Comparison of ENCODE assay signal across 8 mouse cellular contexts in the genomic region with DNA sequence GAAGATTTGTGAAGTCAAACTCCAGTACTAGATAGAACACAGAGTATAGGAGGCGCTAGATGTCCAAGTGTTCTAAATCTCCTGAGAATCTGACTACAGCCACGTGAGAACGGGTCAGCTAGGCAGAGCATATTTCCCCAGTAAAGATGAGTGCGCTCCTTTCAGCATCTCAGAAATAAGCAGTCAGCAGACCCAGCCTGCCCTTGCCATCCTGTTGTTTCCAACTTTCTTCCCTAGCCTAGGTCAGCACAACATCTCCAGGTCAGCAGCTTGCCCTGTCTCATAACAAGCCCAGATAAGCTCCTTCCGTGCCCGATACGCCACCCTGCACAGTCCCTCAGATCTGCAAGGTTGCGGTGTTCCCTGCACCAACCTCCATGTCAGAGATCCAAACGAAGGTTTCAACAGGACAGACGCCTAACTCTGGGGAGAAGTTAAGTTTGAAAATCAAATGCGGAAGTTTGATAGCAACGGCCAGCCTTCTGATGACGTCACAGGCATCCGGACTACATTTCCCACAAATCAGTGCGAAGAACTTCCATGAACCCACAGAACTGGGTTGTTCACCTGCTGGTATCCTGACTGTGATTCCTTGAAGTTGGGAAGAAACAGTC. TPM values are rescaled to one million over a fixed set of nuclear protein-coding genes. Genes with fewer than 3 reads are reported as not detected.
A peak's percentile ranks its signal among the peaks of the same experiment; 100 is the strongest.
DNase-seq lines count a peak whose midpoint lies in the region; ATAC-seq lines count a peak whose summit lies in the region.

Gm28044 (minus strand) TSS at position 406 of the 614 bp plus-strand sequence.
Zfp953 (minus strand) TSS at position 475 of the 614 bp plus-strand sequence.

- no peaks in the 10 kb centered on the region for H3K27me3 ChIP-seq in hindbrain, embryonic 12.5 days

- H3K27ac ChIP-seq in hindbrain, embryonic 12.5 days = peak within 1 kb of the TSS; percentile 44; the same call in 1 of the 2 replicates

- WGBS in hindbrain, embryonic 12.5 days = under 1% methylated on average over 15 of the region's 15 CpGs

- ATAC-seq in hindbrain, embryonic 12.5 days (ENCODE audit: low FRiP score) = peak; percentile 92

- DNase-seq in NIH3T3 (ENCODE audit: low read depth) = peak; percentile 90
- DNase-seq in cerebellum, postnatal 10 days = peak; percentile 91 to 92
- peak; percentile 64 to 86 for DNase-seq in frontal cortex, postnatal 10 days (ENCODE audit: low spot score in 2 of 2)
- peak; percentile 82 to 94 for DNase-seq in layer of hippocampus, postnatal 14 days (ENCODE audit: low spot score in 2 of 2)
- DNase-seq in lung, postnatal 14 days = peak; percentile 91
- DNase-seq in retina, adult 2 months (ENCODE audit: low read depth, low spot score) = peak; percentile 84
- peak; percentile 85 to 87 for DNase-seq in thymus, postnatal 36 days

- H3K9me3 ChIP-seq in hindbrain, embryonic 12.5 days (replicated peaks) = no peaks in the 10 kb centered on the region

- H3K36me3 ChIP-seq in hindbrain, embryonic 12.5 days = no peaks in the 10 kb centered on the region

- H3K4me1 ChIP-seq in hindbrain, embryonic 12.5 days = peaks cover 5% of the 10 kb centered on the region

- H3K4me2 ChIP-seq in hindbrain, embryonic 12.5 days (replicated peaks) = peak within 1 kb of the TSS; percentile 70

- peak within 1 kb of the TSS; percentile 74 for H3K4me3 ChIP-seq in hindbrain, embryonic 12.5 days

- peak within 1 kb of the TSS; percentile 58 for H3K9ac ChIP-seq in hindbrain, embryonic 12.5 days

RNA-seq across cellular contexts. Expression of gene Gm28044, which starts in this region (rescaled TPM):
- polyA plus RNA-seq in hindbrain, embryonic 12.5 days (2016; fragmentation: Nextera tagmentation; extraction: Ambion mirVana) = not detected in 2 replicates
- not detected for total RNA-seq in layer of hippocampus, postnatal 14 days (2021)

RNA-seq across cellular contexts. Expression of gene Zfp953, which starts in this region (rescaled TPM):
- polyA plus RNA-seq in hindbrain, embryonic 12.5 days (2016; fragmentation: Nextera tagmentation; extraction: Ambion mirVana) = 0.72 and 0.98 TPM in 2 replicates
- 1 to 10 TPM in 1 of 2 experiments, under 1 TPM in 1; 0.90 to 1.0 TPM for total RNA-seq in layer of hippocampus, postnatal 14 days (2021)

Comparison
In these comparisons a context has a peak if more than half of its experiments do, and no peak if none do; other contexts are left out.
1. Peak in every context shown above with its lines: DNase-seq, ATAC-seq, H3K4me3 ChIP-seq and H3K27ac ChIP-seq.
2. Peak in ATAC-seq, H3K4me3 ChIP-seq, H3K27ac ChIP-seq, H3K9ac ChIP-seq and H3K4me2 ChIP-seq in hindbrain, embryonic 12.5 days; RNA of the genes that start here not detected or under 1 TPM.